Mouse (Mus musculus) hindbrain, postnatal 0 days (tissue): ENCODE measurements around the gene Lrig2. TPM values are rescaled to one million over a fixed set of nuclear protein-coding genes. Genes with fewer than 3 reads are reported as not detected.

Experiments used
- ATAC-seq: fragments of 200-750 bp; cut with Nextera tagmentation; 2 replicates; pipeline ENCODE4 v1.8.0; 2017; ENCODE audit warnings: mild to moderate bottlenecking, moderate TSS enrichment, moderate library complexity
- DNase-seq: peaks from one replicate; pipeline ENCODE4 v3.0.0-alpha.2; 2015; ENCODE audit warnings: low spot score
- H3K27ac ChIP-seq: fragments of 300-500 bp; sonication (generic); 2 replicates; pipeline ENCODE4 v1.5.1; 2014; ENCODE audit warnings: mild to moderate bottlenecking
- H3K27me3 ChIP-seq: fragments of 300-500 bp; sonication (generic); 2 replicates; pipeline ENCODE4 v1.6.1; 2014; ENCODE audit warnings: low read length, mixed read lengths; ENCODE audit not compliant: insufficient read depth
- H3K36me3 ChIP-seq: fragments of 300-500 bp; sonication (generic); 2 replicates; pipeline ENCODE4 v1.6.1; 2014; ENCODE audit warnings: low read length, mixed read lengths; ENCODE audit not compliant: insufficient read depth
- H3K4me1 ChIP-seq: fragments of 300-500 bp; sonication (generic); 2 replicates; pipeline ENCODE4 v1.6.1; 2014; ENCODE audit warnings: antibody characterized with exemption, low read length, mixed read lengths; ENCODE audit not compliant: insufficient read depth
- H3K4me2 ChIP-seq: fragments of 300-500 bp; sonication (generic); 2 replicates; pipeline ENCODE4 v1.6.1; 2014; ENCODE audit warnings: low read depth, mild to moderate bottlenecking, low read length, moderate library complexity, mixed read lengths
- H3K4me3 ChIP-seq: fragments of 300-500 bp; sonication (generic); 2 replicates; pipeline ENCODE4 v1.5.1; 2014; ENCODE audit warnings: low read length
- H3K9ac ChIP-seq: fragments of 300-500 bp; sonication (generic); replicated peaks from 2 replicates; pipeline ENCODE4 v1.6.1; 2014; ENCODE audit warnings: mild to moderate bottlenecking, low read length, moderate library complexity, mixed read lengths
- H3K9me3 ChIP-seq: fragments of 300-500 bp; sonication (generic); 2 replicates; pipeline ENCODE4 v1.6.1; 2016; ENCODE audit warnings: low read length, mixed read lengths
- CTCF ChIP-seq: IDR thresholded peaks from 2 replicates; pipeline ENCODE4 v1.5.1; 2016; ENCODE audit warnings: antibody characterized with exemption, control low read depth, low read depth
- WGBS: fragments of 180-500 bp; shearing (Covaris S2); extraction: QIAGEN DNeasy Blood & Tissue Kit; methylation state at CpG from one replicate; pipeline ENCODE4 v1.1.7; 2014; 5-methylcytosine and 5-hydroxymethylcytosine counted together
- polyA plus RNA-seq: library from polyadenylated mRNA; unstranded; fragments of >200 nt; fragmentation: Nextera tagmentation; extraction: Ambion mirVana; gene quantifications from 2 replicates; pipeline ENCODE4 v1.2.1, GENCODE M21; 2015
- total RNA-seq: library from RNA; depleted of rRNA; stranded (reverse); fragments of >200 nt; gene quantifications from 2 replicates; pipeline ENCODE4 v1.2.3, GENCODE M21; 2014

The Lrig2 gene
- total and polyA plus RNA-seq, 2 experiments from 2014 or later = 15.6 to 35.7 TPM

GRCm38 (mm10) chr3:104541139-104542064 lies 29.7 kb upstream of the Lrig2 start:
- DNase-seq (peak; percentile 75), ATAC-seq (peak; percentile 90)
- Histone ChIP-seq H3K9ac (no peak overlapping the region), H3K4me2 (peak overlapping the region; percentile 55), H3K36me3 (no peaks in the 10 kb centered on the region), H3K9me3 (no peaks in the 10 kb centered on the region), H3K27ac (peak overlapping the region; percentile 36; the same call in 1 of the 2 replicates), H3K27me3 (no peaks in the 10 kb centered on the region), H3K4me1 (0 out of 2 replicates have a peak, but pooled peaks cover 4% of the 10 kb centered on the region), H3K4me3 (peak overlapping the region; percentile 23)
- WGBS = 8% methylated on average over 21 of the region's 21 CpGs
- peak; percentile 82 for TF ChIP-seq CTCF

DNA sequence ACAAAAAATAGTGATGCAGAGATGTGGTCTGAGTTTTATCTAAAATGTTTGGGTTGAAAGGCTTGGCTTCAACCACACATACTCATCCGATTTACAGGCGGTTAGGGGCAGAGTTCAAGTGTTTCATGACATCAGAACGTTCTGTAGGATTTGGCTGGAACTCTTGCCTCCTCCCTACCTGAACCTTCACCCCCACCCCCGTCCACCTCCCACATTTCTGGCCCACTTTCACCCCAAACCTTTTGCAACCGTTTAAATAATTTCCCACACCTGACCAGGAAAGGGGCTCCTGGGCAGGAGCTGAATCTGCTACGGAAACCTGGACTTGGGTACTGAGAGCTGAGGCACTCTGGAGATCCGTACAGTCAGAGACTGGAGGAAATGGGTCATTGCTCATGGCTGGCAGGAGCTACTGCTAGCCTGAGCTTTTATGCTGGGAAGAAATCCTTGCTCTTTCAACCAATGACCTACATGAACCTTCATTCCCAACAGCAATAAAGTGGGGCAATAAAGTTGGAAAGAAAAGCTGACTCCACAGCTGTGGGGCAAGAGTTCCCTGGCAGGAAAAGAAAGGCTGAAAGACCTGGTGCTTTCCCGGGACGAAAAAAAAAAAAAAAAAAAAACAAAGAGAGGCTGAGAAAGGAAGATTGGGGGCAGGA lies 28.9 kb upstream of the Lrig2 start:
- Histone ChIP-seq H3K9ac (no peak overlapping the region), H3K27me3 (no peaks in the 10 kb centered on the region), H3K4me1 (0 out of 2 replicates have a peak, but pooled peaks cover 4% of the 10 kb centered on the region), H3K4me3 (no peak overlapping the region), H3K4me2 (no peak overlapping the region), H3K36me3 (no peaks in the 10 kb centered on the region), H3K27ac (no peak overlapping the region), H3K9me3 (no peaks in the 10 kb centered on the region)
- TF ChIP-seq CTCF = no peak
- 61% methylated on average over 9 of the region's 9 CpGs for WGBS
- ATAC-seq (no peak), DNase-seq (no peak)

DNA sequence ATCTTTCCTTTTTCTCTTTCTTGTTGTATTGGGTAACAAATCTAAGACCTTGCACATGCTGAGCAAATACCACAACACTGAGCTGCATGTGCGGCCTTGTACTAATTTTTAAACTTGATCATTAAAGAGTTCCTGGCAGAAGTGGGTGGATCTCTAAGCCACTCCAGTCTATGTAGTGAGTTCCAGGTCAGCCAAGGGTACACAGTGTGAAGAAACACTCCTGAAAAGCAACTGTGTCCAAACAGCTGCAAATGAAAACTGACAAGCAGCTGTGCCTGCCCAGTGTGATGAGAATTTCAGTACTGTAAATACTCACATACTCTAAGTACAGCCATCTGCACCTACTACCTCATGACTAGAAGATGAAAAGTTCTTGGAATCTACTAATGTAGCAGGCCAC lies 21.5 kb upstream of the Lrig2 start:
- no peak for ATAC-seq

GRCm38 (mm10) chr3:104526115-104526882 lies 14.6 kb upstream of the Lrig2 start:
- Histone ChIP-seq H3K4me1 (no peaks in the 10 kb centered on the region), H3K27ac (no peak overlapping the region), H3K9ac (no peak overlapping the region), H3K4me3 (no peak overlapping the region), H3K4me2 (no peak overlapping the region), H3K36me3 (no peaks in the 10 kb centered on the region), H3K9me3 (no peaks in the 10 kb centered on the region), H3K27me3 (no peaks in the 10 kb centered on the region)
- no peak for DNase-seq
- no peak for ATAC-seq
- no peak for TF ChIP-seq CTCF
- WGBS = 82% methylated on average over 4 of the region's 4 CpGs

More for the DNA sequence above, 21.5 kb upstream of the Lrig2 start:
- no peak overlapping the region for H3K4me3 ChIP-seq
- H3K27me3 ChIP-seq = no peaks in the 10 kb centered on the region
- H3K4me2 ChIP-seq = no peak overlapping the region
- H3K27ac ChIP-seq = no peak overlapping the region
- no peaks in the 10 kb centered on the region for H3K4me1 ChIP-seq
- H3K36me3 ChIP-seq = no peaks in the 10 kb centered on the region
- H3K9me3 ChIP-seq = no peaks in the 10 kb centered on the region
- no peak overlapping the region for H3K9ac ChIP-seq
- no peak for DNase-seq
- TF ChIP-seq CTCF = no peak
- 91% methylated on average over 1 of the region's 1 CpGs for WGBS

DNA sequence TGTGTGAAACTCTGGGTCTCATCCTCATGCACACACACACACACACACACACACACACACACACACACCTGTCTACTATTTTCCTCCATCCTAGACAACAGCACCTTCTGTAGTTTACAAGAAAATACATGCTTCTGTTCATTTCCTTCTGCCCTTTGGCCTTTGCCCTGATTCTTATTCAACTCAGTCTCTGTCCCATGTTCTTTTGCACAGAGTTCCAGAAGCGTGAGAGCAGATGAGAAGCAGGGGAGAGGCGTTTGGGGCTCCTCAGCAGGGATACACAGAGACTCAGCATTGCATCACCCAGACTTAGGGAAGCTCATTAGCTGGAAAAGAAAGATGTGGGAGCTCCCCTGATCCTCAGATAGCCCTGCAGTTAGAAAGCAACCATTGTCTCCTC lies 13.8 kb upstream of the Lrig2 start:
- 23% methylated on average over 2 of the region's 2 CpGs for WGBS
- no peak for TF ChIP-seq CTCF
- no peak overlapping the region for H3K4me2 ChIP-seq
- H3K9me3 ChIP-seq = no peaks in the 10 kb centered on the region
- no peak for DNase-seq
- no peak overlapping the region for H3K9ac ChIP-seq
- H3K27ac ChIP-seq = no peak overlapping the region
- no peaks in the 10 kb centered on the region for H3K27me3 ChIP-seq
- no peaks in the 10 kb centered on the region for H3K4me1 ChIP-seq
- no peaks in the 10 kb centered on the region for H3K36me3 ChIP-seq
- no peak overlapping the region for H3K4me3 ChIP-seq
- no peak for ATAC-seq

DNA sequence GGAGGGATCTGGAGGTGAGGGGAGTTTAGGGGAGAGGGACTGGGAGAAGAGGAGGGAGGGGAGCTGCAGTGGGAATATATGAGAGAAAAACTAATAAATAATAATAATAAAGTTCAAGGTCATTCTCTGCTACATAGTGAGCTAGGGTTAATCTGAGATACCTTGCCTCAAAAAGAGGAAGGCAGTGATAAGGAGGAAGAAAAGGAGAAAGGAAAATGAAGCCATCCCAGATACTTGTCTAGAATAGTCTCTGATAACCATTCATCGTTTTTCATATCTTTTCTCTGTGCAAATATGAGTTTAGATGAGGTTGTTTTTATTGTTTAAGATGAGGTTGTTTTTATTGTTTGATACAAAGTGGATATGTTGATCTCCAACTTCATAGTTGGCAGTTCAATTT lies 13.3 kb upstream of the Lrig2 start:
- no peak overlapping the region for H3K4me2 ChIP-seq
- H3K4me1 ChIP-seq = no peaks in the 10 kb centered on the region
- DNase-seq (no peak), ATAC-seq (no peak)
- H3K9me3 ChIP-seq = no peaks in the 10 kb centered on the region
- H3K27ac ChIP-seq = no peak overlapping the region
- no peaks in the 10 kb centered on the region for H3K27me3 ChIP-seq
- no peak overlapping the region for H3K9ac ChIP-seq
- TF ChIP-seq CTCF = no peak
- no peak overlapping the region for H3K4me3 ChIP-seq
- WGBS = 80% methylated on average over 1 of the region's 1 CpGs
- H3K36me3 ChIP-seq = no peaks in the 10 kb centered on the region
